Mouse (Mus musculus): ENCODE results near the gene Uts2b. TPM values are rescaled to one million over a fixed set of nuclear protein-coding genes. Genes with fewer than 3 reads are reported as not detected.

Gene Uts2b
- polyA plus RNA-seq (2014; fragmentation: Nextera tagmentation; extraction: Ambion mirVana): not detected in 2 replicates

DNA sequence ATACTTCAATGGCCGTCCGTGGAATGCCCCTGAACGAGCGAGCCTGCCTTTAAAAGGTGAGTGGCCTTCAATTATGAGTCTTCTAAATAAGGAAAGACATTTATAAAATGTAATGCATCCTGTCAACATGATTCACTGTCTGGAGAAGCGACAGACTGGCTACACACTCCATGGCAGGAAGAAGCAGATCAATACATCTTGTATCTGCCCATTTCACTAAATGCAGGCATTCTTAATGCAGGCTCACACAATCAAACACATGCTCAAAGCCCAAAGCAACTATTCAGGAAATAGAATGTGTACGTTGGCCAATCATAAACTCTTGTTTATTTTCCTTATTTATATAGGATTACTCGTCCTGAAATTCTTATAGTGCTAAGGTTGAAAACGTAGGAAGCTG lies at the start of gene Uts2b:
Uts2b (minus strand) TSS at position 49 of the 400 bp plus-strand sequence.
- no peak within 1 kb of the TSS for H3K27ac ChIP-seq (ENCODE audit: low read depth, low read length)
- no peaks in the 10 kb centered on the region for H3K36me3 ChIP-seq (ENCODE audit: control insufficient read depth, insufficient read depth, low read length)
- no peaks in the 10 kb centered on the region for H3K4me1 ChIP-seq (replicated peaks; ENCODE audit: control insufficient read depth, insufficient read depth, low read length)
- no peak for ATAC-seq (replicated peaks; ENCODE audit: low FRiP score)
- no peak within 1 kb of the TSS for H3K4me2 ChIP-seq
- WGBS: 77% methylated on average over 8 of the region's 8 CpGs
- H3K4me3 ChIP-seq (ENCODE audit: low read depth, low read length): no peak within 1 kb of the TSS
- no peak within 1 kb of the TSS for H3K9ac ChIP-seq (ENCODE audit: low read depth, low read length)
- no peaks in the 10 kb centered on the region for H3K9me3 ChIP-seq (ENCODE audit: control insufficient read depth, low read length)
- DNase-seq (ENCODE audit: low spot score): no peak
- no peaks in the 10 kb centered on the region for H3K27me3 ChIP-seq (replicated peaks; ENCODE audit: control insufficient read depth, insufficient read depth, low read length)

DNA sequence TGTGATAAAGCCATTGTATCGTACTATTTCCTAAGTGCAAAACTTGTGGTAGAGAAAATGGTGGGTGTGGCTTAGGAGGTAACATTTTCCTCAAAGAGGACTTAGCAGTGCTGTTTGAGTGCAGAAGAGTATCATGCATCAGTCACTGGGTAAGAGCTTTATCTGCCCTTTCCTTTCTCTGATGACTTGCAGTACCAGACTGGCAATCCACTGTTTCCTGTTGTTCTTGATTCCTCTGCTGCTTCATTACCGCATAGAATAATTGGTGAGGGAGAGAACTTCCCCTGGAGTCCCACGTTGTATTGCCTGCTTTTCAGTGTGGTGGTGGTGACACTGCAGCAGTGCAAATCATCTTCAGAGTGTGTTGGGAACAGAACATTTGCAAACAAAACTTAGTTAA lies 47.6 kb upstream of the Uts2b start:
- Histone ChIP-seq H3K27me3 (replicated peaks; ENCODE audit: control insufficient read depth, insufficient read depth, low read length) (no peaks in the 10 kb centered on the region), H3K4me3 (ENCODE audit: low read depth, low read length) (no peak overlapping the region), H3K4me1 (replicated peaks; ENCODE audit: control insufficient read depth, insufficient read depth, low read length) (no peaks in the 10 kb centered on the region), H3K9ac (ENCODE audit: low read depth, low read length) (no peak overlapping the region), H3K9me3 (ENCODE audit: control insufficient read depth, low read length) (no peaks in the 10 kb centered on the region), H3K27ac (ENCODE audit: low read depth, low read length) (no peak overlapping the region), H3K4me2 (no peak overlapping the region), H3K36me3 (ENCODE audit: control insufficient read depth, insufficient read depth, low read length) (peaks cover 28% of the 10 kb centered on the region)
- no peak for DNase-seq (ENCODE audit: low spot score)
- ATAC-seq (replicated peaks; ENCODE audit: low FRiP score): no peak
- 59% methylated on average over 3 of the region's 3 CpGs for WGBS

DNA sequence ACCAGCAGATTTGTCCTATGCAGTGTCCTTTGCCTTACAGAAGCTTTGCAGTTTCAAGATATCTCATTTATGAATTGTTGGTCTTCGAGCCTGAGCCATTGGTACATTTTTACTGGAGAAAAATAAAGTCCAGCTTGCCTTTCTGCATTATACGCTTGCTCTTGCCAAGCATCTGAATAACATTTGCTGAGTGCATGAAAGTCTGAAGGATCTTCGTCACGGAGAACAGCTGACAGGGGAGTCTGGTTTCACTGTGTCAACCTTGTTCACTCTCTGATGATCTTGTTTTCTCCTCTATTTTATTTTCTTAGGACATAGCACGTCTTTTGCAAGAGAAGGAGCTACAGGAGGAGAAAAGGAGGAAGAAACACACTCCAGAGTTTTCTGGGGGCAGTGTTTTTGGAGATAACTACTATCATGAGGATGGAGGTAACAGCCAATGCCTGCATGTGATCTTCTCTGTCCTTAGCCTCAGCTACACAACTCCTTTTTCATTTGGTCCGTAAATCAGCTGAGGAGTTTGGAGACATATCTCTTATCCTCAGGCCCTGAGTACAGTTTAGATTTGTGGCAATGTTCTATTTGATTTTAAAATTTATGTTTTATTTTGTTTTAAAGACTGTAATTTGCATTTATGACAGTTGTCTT lies 47.0 kb upstream of the Uts2b start:
- Histone ChIP-seq H3K27me3 (replicated peaks; ENCODE audit: control insufficient read depth, insufficient read depth, low read length) (no peaks in the 10 kb centered on the region), H3K4me3 (ENCODE audit: low read depth, low read length) (no peak overlapping the region), H3K4me2 (no peak overlapping the region), H3K36me3 (ENCODE audit: control insufficient read depth, insufficient read depth, low read length) (peaks cover 23% of the 10 kb centered on the region), H3K27ac (ENCODE audit: low read depth, low read length) (no peak overlapping the region), H3K4me1 (replicated peaks; ENCODE audit: control insufficient read depth, insufficient read depth, low read length) (no peaks in the 10 kb centered on the region), H3K9me3 (ENCODE audit: control insufficient read depth, low read length) (no peaks in the 10 kb centered on the region), H3K9ac (ENCODE audit: low read depth, low read length) (no peak overlapping the region)
- 85% methylated on average over 6 of the region's 6 CpGs for WGBS
- ATAC-seq (replicated peaks; ENCODE audit: low FRiP score) (no peak), DNase-seq (ENCODE audit: low spot score) (no peak)

DNA sequence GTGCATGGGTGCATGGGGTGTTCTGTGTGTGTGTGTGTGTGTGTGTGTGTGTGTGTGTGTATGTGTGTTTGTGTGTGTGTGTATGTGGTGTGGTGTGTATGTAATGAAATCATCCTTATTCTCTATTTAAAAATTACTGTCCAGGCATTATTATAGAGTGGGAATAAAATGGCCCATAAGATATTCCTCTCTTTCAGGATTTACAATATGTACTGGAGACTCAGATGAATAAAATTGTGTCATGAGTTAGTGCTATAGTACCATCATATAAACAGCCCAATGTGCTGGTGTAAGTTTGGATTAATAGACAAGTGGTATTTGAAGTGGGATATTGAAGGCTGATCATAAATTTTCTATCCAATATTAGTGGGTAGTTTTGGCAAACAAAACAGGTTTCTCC lies 34.1 kb upstream of the Uts2b start:
- DNase-seq (ENCODE audit: low spot score): no peak
- Histone ChIP-seq H3K9me3 (ENCODE audit: control insufficient read depth, low read length) (no peaks in the 10 kb centered on the region), H3K36me3 (ENCODE audit: control insufficient read depth, insufficient read depth, low read length) (peaks cover 5% of the 10 kb centered on the region; the same call in 1 of the 2 replicates), H3K9ac (ENCODE audit: low read depth, low read length) (no peak overlapping the region), H3K27me3 (replicated peaks; ENCODE audit: control insufficient read depth, insufficient read depth, low read length) (no peaks in the 10 kb centered on the region), H3K4me3 (ENCODE audit: low read depth, low read length) (no peak overlapping the region), H3K4me2 (no peak overlapping the region), H3K27ac (ENCODE audit: low read depth, low read length) (no peak overlapping the region), H3K4me1 (replicated peaks; ENCODE audit: control insufficient read depth, insufficient read depth, low read length) (no peaks in the 10 kb centered on the region)
- no peak for ATAC-seq (replicated peaks; ENCODE audit: low FRiP score)

DNA sequence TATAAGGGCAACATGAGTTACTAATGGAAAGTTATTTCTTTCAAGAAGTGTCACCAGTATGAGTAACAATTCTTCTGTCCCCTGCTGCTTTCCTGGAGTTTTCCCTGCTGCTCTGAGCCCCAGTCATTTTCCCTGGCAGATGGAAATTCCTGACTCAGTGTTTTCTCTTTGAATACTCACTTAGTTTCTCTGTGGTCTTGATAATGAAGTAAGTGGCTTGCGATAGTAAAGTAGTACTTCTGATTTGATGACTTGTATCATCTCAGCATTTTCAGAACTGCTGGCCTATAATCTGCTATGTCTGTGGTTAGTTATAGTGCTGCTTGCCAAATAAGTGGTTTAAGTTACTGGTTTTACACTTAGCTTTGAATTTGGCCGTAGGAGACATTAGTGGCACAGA lies 31.5 kb upstream of the Uts2b start:
- 81% methylated on average over 2 of the region's 2 CpGs for WGBS
- no peak overlapping the region; the same call in 1 of the 2 replicates for H3K27ac ChIP-seq (ENCODE audit: low read depth, low read length)
- ATAC-seq (replicated peaks; ENCODE audit: low FRiP score) (no peak), DNase-seq (ENCODE audit: low spot score) (no peak)
- H3K36me3 ChIP-seq (ENCODE audit: control insufficient read depth, insufficient read depth, low read length): peaks cover 1% of the 10 kb centered on the region; the same call in 1 of the 2 replicates
- H3K4me2 ChIP-seq: no peak overlapping the region
- H3K4me3 ChIP-seq (ENCODE audit: low read depth, low read length): no peak overlapping the region
- no peaks in the 10 kb centered on the region for H3K4me1 ChIP-seq (replicated peaks; ENCODE audit: control insufficient read depth, insufficient read depth, low read length)
- H3K9ac ChIP-seq (ENCODE audit: low read depth, low read length): no peak overlapping the region
- H3K9me3 ChIP-seq (ENCODE audit: control insufficient read depth, low read length): no peaks in the 10 kb centered on the region
- H3K27me3 ChIP-seq (replicated peaks; ENCODE audit: control insufficient read depth, insufficient read depth, low read length): no peaks in the 10 kb centered on the region

DNA sequence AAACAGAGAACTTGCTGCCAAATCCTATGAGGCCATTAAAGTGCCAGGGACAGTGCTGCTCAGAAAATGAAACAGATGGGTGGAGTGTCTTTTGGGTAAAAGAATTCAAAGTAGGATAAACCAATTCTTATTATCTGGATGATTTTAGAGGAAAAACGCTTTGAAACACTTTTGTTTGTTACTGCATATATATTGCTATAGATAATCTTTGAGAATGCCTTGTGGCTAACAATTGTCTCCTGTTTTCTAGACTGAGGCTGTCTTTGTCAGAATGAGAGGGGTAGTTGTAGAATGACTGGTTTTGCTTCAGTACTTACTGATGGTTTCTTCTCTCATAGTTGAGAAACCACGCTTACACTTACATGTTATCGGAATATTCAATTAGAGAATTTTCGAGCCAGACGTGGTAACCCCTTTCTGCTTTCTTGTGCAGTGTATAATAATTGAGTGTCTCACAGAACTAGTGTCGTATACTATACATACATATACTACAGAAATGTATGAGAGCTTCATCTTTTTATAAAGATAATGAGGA lies 29.7 kb upstream of the Uts2b start:
- DNase-seq (ENCODE audit: low spot score) (no peak), ATAC-seq (replicated peaks; ENCODE audit: low FRiP score) (no peak)
- no peak overlapping the region for H3K4me2 ChIP-seq
- H3K27me3 ChIP-seq (replicated peaks; ENCODE audit: control insufficient read depth, insufficient read depth, low read length): no peaks in the 10 kb centered on the region
- WGBS: 87% methylated on average over 6 of the region's 6 CpGs
- H3K36me3 ChIP-seq (ENCODE audit: control insufficient read depth, insufficient read depth, low read length): no peaks in the 10 kb centered on the region; the same call in 1 of the 2 replicates
- no peaks in the 10 kb centered on the region for H3K4me1 ChIP-seq (replicated peaks; ENCODE audit: control insufficient read depth, insufficient read depth, low read length)
- no peak overlapping the region for H3K4me3 ChIP-seq (ENCODE audit: low read depth, low read length)
- no peak overlapping the region for H3K9ac ChIP-seq (ENCODE audit: low read depth, low read length)
- no peaks in the 10 kb centered on the region for H3K9me3 ChIP-seq (ENCODE audit: control insufficient read depth, low read length)
- H3K27ac ChIP-seq (ENCODE audit: low read depth, low read length): no peak overlapping the region

DNA sequence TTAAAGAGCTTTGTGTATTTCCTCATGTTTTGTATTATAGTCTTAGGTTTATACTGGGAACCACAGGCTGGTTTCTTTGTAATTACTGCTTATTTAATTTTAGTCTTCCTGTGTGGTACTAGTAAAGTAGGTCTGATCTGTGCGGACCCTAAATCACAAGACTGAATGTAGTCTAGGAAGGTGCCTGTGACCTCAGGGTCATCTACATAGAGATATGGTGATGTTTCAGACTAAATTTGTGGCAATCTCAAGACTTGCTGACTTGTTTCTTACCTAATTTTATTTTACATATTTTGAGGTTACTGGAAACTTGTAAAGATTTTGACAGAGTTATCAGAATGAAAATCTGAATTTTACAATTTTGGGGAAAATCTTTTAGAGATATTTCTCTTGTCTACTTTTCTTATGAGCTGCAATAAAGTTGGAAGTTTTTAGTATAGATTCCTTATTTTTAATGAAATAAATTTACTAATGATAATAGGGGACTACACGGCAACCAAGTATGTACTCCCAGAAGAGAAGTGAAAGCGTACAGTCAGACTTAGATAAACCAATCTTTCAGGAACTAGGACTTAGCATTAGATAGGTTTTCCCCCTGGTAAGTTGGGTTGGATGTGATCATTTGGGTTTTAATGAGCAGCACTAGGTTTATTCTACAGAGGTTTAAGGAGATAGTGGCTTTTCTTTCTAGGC lies 29.1 kb upstream of the Uts2b start:
- Histone ChIP-seq H3K4me3 (ENCODE audit: low read depth, low read length) (no peak overlapping the region), H3K27ac (ENCODE audit: low read depth, low read length) (no peak overlapping the region), H3K27me3 (replicated peaks; ENCODE audit: control insufficient read depth, insufficient read depth, low read length) (no peaks in the 10 kb centered on the region), H3K4me1 (replicated peaks; ENCODE audit: control insufficient read depth, insufficient read depth, low read length) (no peaks in the 10 kb centered on the region), H3K9me3 (ENCODE audit: control insufficient read depth, low read length) (no peaks in the 10 kb centered on the region), H3K9ac (ENCODE audit: low read depth, low read length) (no peak overlapping the region), H3K36me3 (ENCODE audit: control insufficient read depth, insufficient read depth, low read length) (no peaks in the 10 kb centered on the region; the same call in 1 of the 2 replicates), H3K4me2 (no peak overlapping the region)
- DNase-seq (ENCODE audit: low spot score) (no peak), ATAC-seq (replicated peaks; ENCODE audit: low FRiP score) (no peak)
- WGBS: 77% methylated on average over 3 of the region's 3 CpGs

DNA sequence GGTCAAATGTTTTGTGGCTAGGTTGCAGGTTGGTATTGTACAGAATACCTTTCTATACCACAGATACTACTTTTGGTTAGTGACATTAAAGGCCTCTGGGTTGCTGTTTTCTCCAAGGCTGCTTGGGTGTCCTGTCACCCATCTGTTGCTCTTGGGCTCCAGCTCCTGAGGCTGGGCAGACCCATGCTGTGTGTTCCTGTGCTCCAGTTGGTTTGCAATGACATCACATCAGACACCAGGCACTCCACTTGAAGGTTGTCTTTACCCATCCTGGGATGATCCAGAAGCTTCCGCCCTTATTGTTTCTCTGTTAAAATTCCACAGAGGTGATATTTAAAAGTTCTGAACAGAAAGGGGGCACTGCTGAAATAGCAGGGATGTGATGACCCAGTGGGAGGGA lies 26.9 kb upstream of the Uts2b start:
- Histone ChIP-seq H3K4me1 (replicated peaks; ENCODE audit: control insufficient read depth, insufficient read depth, low read length) (no peaks in the 10 kb centered on the region), H3K9me3 (ENCODE audit: control insufficient read depth, low read length) (no peaks in the 10 kb centered on the region), H3K4me2 (no peak overlapping the region), H3K36me3 (ENCODE audit: control insufficient read depth, insufficient read depth, low read length) (no peaks in the 10 kb centered on the region; the same call in 1 of the 2 replicates), H3K9ac (ENCODE audit: low read depth, low read length) (no peak overlapping the region), H3K27ac (ENCODE audit: low read depth, low read length) (no peak overlapping the region), H3K27me3 (replicated peaks; ENCODE audit: control insufficient read depth, insufficient read depth, low read length) (no peaks in the 10 kb centered on the region), H3K4me3 (ENCODE audit: low read depth, low read length) (no peak overlapping the region)
- WGBS: 91% methylated on average over 1 of the region's 1 CpGs
- ATAC-seq (replicated peaks; ENCODE audit: low FRiP score) (no peak), DNase-seq (ENCODE audit: low spot score) (no peak)
